Mouse (Mus musculus) megakaryocyte progenitor cell, adult 5-6 weeks (primary cell): ENCODE data around the gene Vamp5. TPM values are rescaled to one million over a fixed set of nuclear protein-coding genes. Genes with fewer than 3 reads are reported as not detected.

ENCODE experiments used
- ATAC-seq: replicated peaks from 2 replicates; pipeline ENCODE4 v1.8.0; 2016; ENCODE audit warnings: mild to moderate bottlenecking, moderate TSS enrichment, inconsistent platforms; ENCODE audit not compliant: poor library complexity
- total RNA-seq, 2 experiments: library from RNA; stranded (forward) in 1 of 2; stranded (reverse) in 1 of 2; fragments of 157-497, 149-512 nt in 1 of 2; fragments of 200-1000 nt in 1 of 2; gene quantifications; 2 replicates each; pipeline versions ENCODE4 v1.2.3 to v1.2.4; 2015 to 2017

Gene Vamp5
- total RNA-seq, 2 experiments from 2014 or later, result 13.0 to 70.3 TPM

- peak; percentile 45 for ATAC-seq
These were observed 9.9 kb upstream of the Vamp5 start, which contains the start of gene Vamp8 for GRCm38 (mm10) chr6:72389941-72390771. Vamp8 (minus strand) TSS chr6:72390703.

GRCm38 (mm10) chr6:72389471-72389940 is 9.2 kb upstream of the Vamp5 start:
- ATAC-seq, result peak; percentile 76

GRCm38 (mm10) chr6:72388791-72389329 is 8.6 kb upstream of the Vamp5 start:
- ATAC-seq, result no peak

- ATAC-seq, result no peak
These were observed 8.0 kb upstream of the Vamp5 start for GRCm38 (mm10) chr6:72388266-72388665.

GRCm38 (mm10) chr6:72387816-72388215 is 7.5 kb upstream of the Vamp5 start:
- ATAC-seq, result no peak

GRCm38 (mm10) chr6:72386561-72386960 is 6.3 kb upstream of the Vamp5 start:
- ATAC-seq, result no peak

GRCm38 (mm10) chr6:72385258-72385657 is 5.0 kb upstream of the Vamp5 start:
- ATAC-seq, result no peak

GRCm38 (mm10) chr6:72383952-72384351 is 3.7 kb upstream of the Vamp5 start:
- ATAC-seq, result peak; percentile 60

- ATAC-seq, result no peak
These were observed 3.0 kb upstream of the Vamp5 start for GRCm38 (mm10) chr6:72383142-72383820.

GRCm38 (mm10) chr6:72382494-72382893 is 2.2 kb upstream of the Vamp5 start:
- no peak for ATAC-seq

GRCm38 (mm10) chr6:72379377-72380130 is 714 bp downstream of the Vamp5 start:
- peak; percentile 18; the same call in 1 of the 2 replicates for ATAC-seq

GRCm38 (mm10) chr6:72378510-72379234 is 1.6 kb downstream of the Vamp5 start:
- no peak for ATAC-seq

GRCm38 (mm10) chr6:72374820-72375563 is 5.3 kb downstream of the Vamp5 start:
- peak; percentile 67 for ATAC-seq

- no peak for ATAC-seq
These were observed 6.1 kb downstream of the Vamp5 start for GRCm38 (mm10) chr6:72374206-72374605.

GRCm38 (mm10) chr6:72373184-72373583 is 7.1 kb downstream of the Vamp5 start:
- ATAC-seq, result no peak

- ATAC-seq, result no peak
These were observed 8.7 kb downstream of the Vamp5 start for GRCm38 (mm10) chr6:72371571-72371970.

- no peak for ATAC-seq
These were observed 9.1 kb downstream of the Vamp5 start for GRCm38 (mm10) chr6:72371147-72371546.

GRCm38 (mm10) chr6:72370091-72370490 is 10.2 kb downstream of the Vamp5 start:
- ATAC-seq, result no peak

- ATAC-seq, result peak; percentile 51
These were observed 10.7 kb downstream of the Vamp5 start for GRCm38 (mm10) chr6:72369557-72369956.
